Mouse (Mus musculus) cerebellum, adult 18-20 months (tissue): ENCODE results near the gene Bola1.

Experiments used
- DNase-seq, 2 experiments: peaks; one replicate each; pipeline ENCODE4 v3.0.0; 2021

Bola1 gene

GRCm38 (mm10) chr3:96219661-96220130, at the start of gene Bola1, which contains the start of gene Hist2h2ab:
Bola1 (minus strand) TSS chr3:96219709.
Hist2h2ab (plus strand) TSS chr3:96219865.
- DNase-seq = peak; percentile 75 to 78

- DNase-seq = peak; percentile 38 to 60
These were observed 49.4 kb upstream of the Bola1 start for GRCm38 (mm10) chr3:96268776-96269378.

GRCm38 (mm10) chr3:96268051-96268775, 48.7 kb upstream of the Bola1 start, which contains the start of gene Hist2h3b:
Hist2h3b (plus strand) TSS chr3:96268654.
- peak; percentile 77 to 82 for DNase-seq

GRCm38 (mm10) chr3:96267541-96267940, 48.0 kb upstream of the Bola1 start:
- no peak for DNase-seq

GRCm38 (mm10) chr3:96266132-96266710, 46.7 kb upstream of the Bola1 start:
- DNase-seq = no peak

- no peak for DNase-seq
These were observed 45.0 kb upstream of the Bola1 start for GRCm38 (mm10) chr3:96264404-96264949.

- peak; percentile 40 to 63 for DNase-seq
These were observed 44.3 kb upstream of the Bola1 start for GRCm38 (mm10) chr3:96263558-96264403.

GRCm38 (mm10) chr3:96262979-96263550, 43.6 kb upstream of the Bola1 start, which contains the start of gene Hist2h4:
Hist2h4 (minus strand) TSS chr3:96263311.
- DNase-seq = peak; percentile 95 to 96

- peak; percentile 85 to 94 for DNase-seq
These were observed 42.8 kb upstream of the Bola1 start for GRCm38 (mm10) chr3:96262216-96262875.

- no peak for DNase-seq
These were observed 42.1 kb upstream of the Bola1 start for GRCm38 (mm10) chr3:96261623-96262022.

GRCm38 (mm10) chr3:96260220-96260619, 40.7 kb upstream of the Bola1 start:
- no peak for DNase-seq

- no peak for DNase-seq
These were observed 37.7 kb upstream of the Bola1 start for GRCm38 (mm10) chr3:96257190-96257589.

- DNase-seq = no peak
These were observed 36.6 kb upstream of the Bola1 start for GRCm38 (mm10) chr3:96255926-96256593.

- no peak for DNase-seq
These were observed 35.3 kb upstream of the Bola1 start for GRCm38 (mm10) chr3:96254683-96255355.

GRCm38 (mm10) chr3:96251787-96252186, 32.3 kb upstream of the Bola1 start:
- DNase-seq = no peak

- no peak for DNase-seq
These were observed 31.4 kb upstream of the Bola1 start for GRCm38 (mm10) chr3:96250890-96251289.

GRCm38 (mm10) chr3:96249034-96249345, 29.5 kb upstream of the Bola1 start:
- DNase-seq = no peak

- no peak for DNase-seq
These were observed 28.9 kb upstream of the Bola1 start for GRCm38 (mm10) chr3:96248141-96249033.

GRCm38 (mm10) chr3:96247356-96248140, 28.0 kb upstream of the Bola1 start:
- no peak for DNase-seq
